Mouse (Mus musculus) small intestine, adult 2 months (tissue): ENCODE results near the gene Trp63.

Experiments used
- CTCF ChIP-seq: fragments of 200-500 bp; IDR thresholded peaks from 2 replicates; pipeline ENCODE4 v1.5.1; 2012; ENCODE audit warnings: low read depth, mild to moderate bottlenecking, control low read depth, inconsistent platforms, low read length, moderate library complexity, mixed read lengths; ENCODE audit not compliant: insufficient replicate concordance, insufficient read length; ENCODE audit errors: extremely low read depth
- POLR2A ChIP-seq: fragments of 200-500 bp; IDR thresholded peaks from 2 replicates; pipeline ENCODE4 v1.6.1; 2012; ENCODE audit warnings: low read depth, mild to moderate bottlenecking, control low read depth, inconsistent platforms, low read length, moderate library complexity

DNA sequence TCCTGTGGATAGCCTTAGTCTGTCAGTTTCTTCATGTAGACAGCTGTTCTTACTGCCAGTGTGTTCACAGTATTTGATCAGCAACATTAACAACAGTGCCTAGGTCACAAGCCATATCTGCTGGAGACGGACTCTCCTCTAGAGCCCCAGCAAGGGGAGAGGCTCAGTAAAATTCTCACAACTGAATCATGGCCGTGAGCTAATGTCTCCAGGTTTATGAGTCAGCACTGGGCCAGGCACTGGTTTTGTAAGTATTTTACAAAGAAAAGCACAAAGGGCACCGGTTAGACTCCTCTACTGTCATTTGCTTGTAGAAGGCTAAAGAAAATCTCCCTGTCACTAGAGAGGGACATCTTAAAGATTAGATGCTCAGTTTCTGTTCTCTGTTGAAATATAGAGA lies 151.7 kb downstream of the Trp63 start:
- TF ChIP-seq CTCF (no peak), POLR2A (no peak)
